Mouse (Mus musculus): ENCODE measurements around the gene Pim3. TPM values are rescaled to one million over a fixed set of nuclear protein-coding genes. Genes with fewer than 3 reads are reported as not detected.

Gene Pim3
- polyA plus RNA-seq, 1 experiment from 2014 or later, result 47.1 TPM

DNA sequence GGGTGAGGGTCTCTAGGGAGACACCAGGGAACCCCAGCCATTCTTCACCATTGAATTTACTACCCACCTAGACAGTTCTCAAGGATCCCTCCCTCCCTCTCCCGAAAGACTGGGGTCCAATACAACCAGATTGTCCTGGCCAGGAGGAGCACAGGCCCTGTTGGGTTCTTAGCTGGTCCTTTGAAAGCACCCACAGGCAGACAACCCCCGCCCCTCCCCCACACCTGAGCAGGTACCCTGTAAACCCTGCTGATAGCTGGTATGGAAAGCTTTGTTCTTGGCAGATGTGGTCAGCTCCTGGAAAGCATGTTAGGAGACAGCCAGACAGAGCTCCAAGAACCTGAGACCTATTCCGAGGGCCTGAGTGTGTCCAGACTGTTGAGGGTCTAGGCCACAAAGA, 1.2 kb upstream of the Pim3 start:
- no peaks in the 10 kb centered on the region for H3K27me3 ChIP-seq (ENCODE audit: control insufficient read depth, insufficient read depth, low read length)
- no peak overlapping the region for H3K4me2 ChIP-seq (ENCODE audit: low read length)
- no peaks in the 10 kb centered on the region for H3K9me3 ChIP-seq (ENCODE audit: control insufficient read depth, low read length)
- no peak for ATAC-seq (ENCODE audit: insufficient number of reproducible peaks, insufficient read depth, low FRiP score, low read depth)
- no peak overlapping the region for H3K27ac ChIP-seq (replicated peaks in 1 of 2; ENCODE audit: control insufficient read depth in 1 of 2, insufficient read depth in 1 of 2, low read depth in 2 of 2, low read length in 2 of 2)
- 88% methylated on average over 3 of the region's 3 CpGs for WGBS
- peaks cover 17% of the 10 kb centered on the region for H3K36me3 ChIP-seq (ENCODE audit: control insufficient read depth, insufficient read depth, low read length)
- H3K4me1 ChIP-seq (ENCODE audit: control insufficient read depth in 2 of 2, insufficient read depth in 2 of 2, low read length in 2 of 2), result peaks cover 25 to 28% of the 10 kb centered on the region in 2 experiments
- H3K9ac ChIP-seq (ENCODE audit: low read length), result no peak overlapping the region
- no peak overlapping the region for H3K4me3 ChIP-seq (ENCODE audit: control insufficient read depth in 1 of 2, insufficient read depth in 1 of 2, low read depth in 1 of 2, low read length in 2 of 2)

DNA sequence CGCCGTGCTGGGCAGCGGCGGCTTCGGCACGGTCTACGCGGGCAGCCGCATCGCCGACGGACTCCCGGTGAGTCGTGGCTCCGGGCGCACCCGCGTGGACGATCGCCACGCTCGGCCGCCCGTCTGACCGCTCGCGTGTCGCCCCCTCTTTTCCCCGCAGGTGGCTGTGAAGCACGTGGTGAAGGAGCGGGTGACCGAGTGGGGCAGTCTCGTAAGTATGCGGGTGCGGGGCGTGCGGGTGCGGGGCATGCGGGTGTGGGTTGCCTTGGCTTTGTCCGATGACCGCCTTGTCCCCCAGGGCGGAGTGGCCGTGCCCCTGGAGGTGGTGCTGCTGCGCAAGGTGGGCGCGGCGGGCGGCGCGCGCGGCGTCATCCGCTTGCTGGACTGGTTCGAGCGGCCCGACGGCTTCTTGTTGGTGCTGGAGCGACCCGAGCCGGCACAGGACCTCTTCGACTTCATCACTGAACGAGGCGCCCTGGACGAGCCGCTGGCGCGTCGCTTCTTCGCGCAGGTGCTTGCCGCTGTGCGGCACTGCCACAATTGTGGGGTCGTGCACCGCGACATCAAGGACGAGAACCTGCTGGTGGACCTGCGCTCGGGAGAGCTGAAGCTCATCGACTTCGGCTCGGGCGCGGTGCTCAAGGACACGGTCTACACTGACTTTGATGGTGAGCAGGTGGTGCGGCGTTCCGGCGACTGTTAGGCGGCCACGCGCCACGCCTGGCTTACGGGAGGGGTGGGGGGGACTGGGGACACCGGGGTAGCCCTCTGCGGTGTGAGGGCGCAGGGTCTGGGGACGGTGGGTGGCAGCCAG, 1.1 kb downstream of the Pim3 start:
- Histone ChIP-seq H3K4me3 (ENCODE audit: control insufficient read depth in 1 of 2, insufficient read depth in 1 of 2, low read depth in 1 of 2, low read length in 2 of 2) (peak overlapping the region; percentile 95 to 96), H3K4me2 (ENCODE audit: low read length) (peak overlapping the region; percentile 91), H3K4me1 (ENCODE audit: control insufficient read depth in 2 of 2, insufficient read depth in 2 of 2, low read length in 2 of 2) (peaks cover 45 to 46% of the 10 kb centered on the region in 2 experiments), H3K27me3 (ENCODE audit: control insufficient read depth, insufficient read depth, low read length) (no peaks in the 10 kb centered on the region), H3K27ac (replicated peaks in 1 of 2; ENCODE audit: control insufficient read depth in 1 of 2, insufficient read depth in 1 of 2, low read depth in 2 of 2, low read length in 2 of 2) (peak overlapping the region; percentile 60 to 94), H3K36me3 (ENCODE audit: control insufficient read depth, insufficient read depth, low read length) (peaks cover 29% of the 10 kb centered on the region), H3K9me3 (ENCODE audit: control insufficient read depth, low read length) (no peaks in the 10 kb centered on the region), H3K9ac (ENCODE audit: low read length) (peak overlapping the region; percentile 98)
- WGBS, result under 1% methylated on average over 98 of the region's 98 CpGs
- ATAC-seq (ENCODE audit: insufficient number of reproducible peaks, insufficient read depth, low FRiP score, low read depth), result no peak

DNA sequence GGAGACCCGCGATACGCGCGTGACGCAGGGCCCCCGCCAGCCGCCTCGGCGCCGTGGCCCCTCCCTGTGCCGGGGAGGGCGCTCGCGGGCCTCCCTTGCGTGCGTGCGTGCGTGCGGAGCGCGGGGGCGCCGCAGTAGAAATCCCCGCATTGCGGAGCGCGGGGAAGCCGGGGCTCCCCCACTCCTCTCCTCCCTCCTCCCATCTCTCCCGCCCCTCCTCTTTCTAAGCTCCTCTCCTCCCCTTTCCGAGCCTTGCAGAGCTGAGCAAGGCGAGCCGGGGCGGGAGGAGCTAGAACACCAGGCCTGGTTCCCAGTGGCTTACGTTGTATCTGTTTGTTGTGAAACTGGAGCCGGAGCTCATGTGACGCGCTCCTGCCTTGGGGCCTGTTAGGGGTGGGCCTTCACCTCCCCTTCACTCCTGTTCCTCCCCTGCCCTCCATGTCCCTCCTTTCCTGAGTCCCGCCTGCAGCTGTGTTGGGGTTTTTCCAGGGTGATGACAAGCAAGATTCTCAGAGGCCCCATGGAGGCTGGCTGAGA, 1.8 kb downstream of the Pim3 start:
- no peaks in the 10 kb centered on the region for H3K9me3 ChIP-seq (ENCODE audit: control insufficient read depth, low read length)
- H3K9ac ChIP-seq (ENCODE audit: low read length), result peak overlapping the region; percentile 98
- peak; percentile 78 for ATAC-seq (ENCODE audit: insufficient number of reproducible peaks, insufficient read depth, low FRiP score, low read depth)
- no peaks in the 10 kb centered on the region for H3K27me3 ChIP-seq (ENCODE audit: control insufficient read depth, insufficient read depth, low read length)
- H3K4me1 ChIP-seq (ENCODE audit: control insufficient read depth in 2 of 2, insufficient read depth in 2 of 2, low read length in 2 of 2), result peaks cover 51 to 52% of the 10 kb centered on the region in 2 experiments
- peak overlapping the region; percentile 91 for H3K4me2 ChIP-seq (ENCODE audit: low read length)
- H3K36me3 ChIP-seq (ENCODE audit: control insufficient read depth, insufficient read depth, low read length), result peaks cover 29% of the 10 kb centered on the region
- peak overlapping the region; percentile 95 to 96 for H3K4me3 ChIP-seq (ENCODE audit: control insufficient read depth in 1 of 2, insufficient read depth in 1 of 2, low read depth in 1 of 2, low read length in 2 of 2)
- WGBS, result under 1% methylated on average over 26 of the region's 39 CpGs
- H3K27ac ChIP-seq (replicated peaks in 1 of 2; ENCODE audit: control insufficient read depth in 1 of 2, insufficient read depth in 1 of 2, low read depth in 2 of 2, low read length in 2 of 2), result peak overlapping the region; percentile 74 to 94

DNA sequence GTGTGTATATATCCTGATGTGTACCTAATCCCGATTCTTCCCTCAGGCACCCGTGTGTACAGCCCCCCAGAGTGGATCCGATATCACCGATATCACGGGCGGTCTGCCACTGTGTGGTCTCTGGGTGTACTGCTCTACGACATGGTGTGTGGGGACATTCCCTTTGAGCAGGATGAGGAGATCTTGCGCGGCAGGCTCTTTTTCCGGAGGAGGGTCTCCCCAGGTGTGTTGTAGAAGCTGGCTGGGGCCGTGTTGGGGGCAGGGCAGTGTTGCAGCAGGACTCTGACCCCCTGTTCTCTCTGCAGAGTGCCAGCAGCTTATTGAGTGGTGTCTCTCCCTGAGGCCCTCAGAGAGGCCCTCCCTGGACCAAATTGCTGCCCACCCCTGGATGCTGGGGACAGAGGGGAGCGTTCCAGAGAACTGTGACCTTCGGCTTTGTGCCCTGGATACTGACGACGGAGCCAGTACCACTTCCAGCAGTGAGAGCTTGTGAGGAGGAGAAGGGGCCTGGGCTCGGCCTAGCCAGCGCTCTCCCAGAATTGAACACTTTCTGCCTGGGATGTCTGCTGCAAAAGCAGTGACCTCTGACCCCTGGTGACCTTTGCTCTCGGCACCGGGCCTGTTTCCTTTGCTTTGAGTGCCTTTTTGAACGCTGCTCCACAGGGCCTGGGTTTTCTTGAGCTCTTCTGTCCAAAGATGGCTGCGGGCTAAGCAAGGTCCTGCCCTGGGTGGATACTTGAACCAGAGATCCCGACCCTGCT, 2.5 kb downstream of the Pim3 start:
- Histone ChIP-seq H3K27ac (replicated peaks in 1 of 2; ENCODE audit: control insufficient read depth in 1 of 2, insufficient read depth in 1 of 2, low read depth in 2 of 2, low read length in 2 of 2) (peak overlapping the region; percentile 74 to 94), H3K36me3 (ENCODE audit: control insufficient read depth, insufficient read depth, low read length) (peaks cover 29% of the 10 kb centered on the region), H3K4me1 (ENCODE audit: control insufficient read depth in 2 of 2, insufficient read depth in 2 of 2, low read length in 2 of 2) (peaks cover 48 to 51% of the 10 kb centered on the region in 2 experiments), H3K9ac (ENCODE audit: low read length) (peak overlapping the region; percentile 67), H3K4me2 (ENCODE audit: low read length) (peak overlapping the region; percentile 91), H3K4me3 (ENCODE audit: control insufficient read depth in 1 of 2, insufficient read depth in 1 of 2, low read depth in 1 of 2, low read length in 2 of 2) (peak overlapping the region; percentile 95 to 96), H3K27me3 (ENCODE audit: control insufficient read depth, insufficient read depth, low read length) (no peaks in the 10 kb centered on the region), H3K9me3 (ENCODE audit: control insufficient read depth, low read length) (no peaks in the 10 kb centered on the region)
- no peak for ATAC-seq (ENCODE audit: insufficient number of reproducible peaks, insufficient read depth, low FRiP score, low read depth)
- WGBS, result 20% methylated on average over 22 of the region's 22 CpGs

DNA sequence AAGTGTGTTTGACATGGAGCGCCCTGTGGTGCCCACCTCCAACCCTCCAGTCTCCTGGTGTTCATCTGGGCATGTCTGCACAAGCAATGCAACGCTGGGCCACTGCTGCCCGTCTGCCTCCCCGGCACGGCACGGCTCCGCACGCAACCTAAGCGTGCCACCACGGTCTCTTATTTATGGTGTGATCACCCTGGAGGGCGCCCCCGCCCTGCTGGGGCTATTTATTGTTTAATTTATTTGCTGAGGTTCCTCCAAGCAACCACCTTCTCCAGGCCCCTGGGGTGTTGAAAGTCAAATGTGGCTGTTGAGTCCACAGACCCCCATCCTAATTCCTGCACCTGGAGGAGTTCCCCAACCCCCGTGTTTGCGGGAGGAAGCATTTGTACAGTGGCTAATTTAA, 3.1 kb downstream of the Pim3 start:
- H3K27me3 ChIP-seq (ENCODE audit: control insufficient read depth, insufficient read depth, low read length), result no peaks in the 10 kb centered on the region
- peak overlapping the region in 1 of 2 experiments; percentile 94; a peak in 2 of 4 replicates for H3K27ac ChIP-seq (replicated peaks in 1 of 2; ENCODE audit: control insufficient read depth in 1 of 2, insufficient read depth in 1 of 2, low read depth in 2 of 2, low read length in 2 of 2)
- peak overlapping the region; percentile 67 for H3K9ac ChIP-seq (ENCODE audit: low read length)
- H3K9me3 ChIP-seq (ENCODE audit: control insufficient read depth, low read length), result no peaks in the 10 kb centered on the region
- peaks cover 48 to 51% of the 10 kb centered on the region in 2 experiments for H3K4me1 ChIP-seq (ENCODE audit: control insufficient read depth in 2 of 2, insufficient read depth in 2 of 2, low read length in 2 of 2)
- ATAC-seq (ENCODE audit: insufficient number of reproducible peaks, insufficient read depth, low FRiP score, low read depth), result no peak
- H3K4me2 ChIP-seq (ENCODE audit: low read length), result peak overlapping the region; percentile 91
- WGBS, result 77% methylated on average over 14 of the region's 14 CpGs
- peaks cover 29% of the 10 kb centered on the region for H3K36me3 ChIP-seq (ENCODE audit: control insufficient read depth, insufficient read depth, low read length)
- H3K4me3 ChIP-seq (ENCODE audit: control insufficient read depth in 1 of 2, insufficient read depth in 1 of 2, low read depth in 1 of 2, low read length in 2 of 2), result peak overlapping the region in 1 of 2 experiments; percentile 96; a peak in 1 of 4 replicates

DNA sequence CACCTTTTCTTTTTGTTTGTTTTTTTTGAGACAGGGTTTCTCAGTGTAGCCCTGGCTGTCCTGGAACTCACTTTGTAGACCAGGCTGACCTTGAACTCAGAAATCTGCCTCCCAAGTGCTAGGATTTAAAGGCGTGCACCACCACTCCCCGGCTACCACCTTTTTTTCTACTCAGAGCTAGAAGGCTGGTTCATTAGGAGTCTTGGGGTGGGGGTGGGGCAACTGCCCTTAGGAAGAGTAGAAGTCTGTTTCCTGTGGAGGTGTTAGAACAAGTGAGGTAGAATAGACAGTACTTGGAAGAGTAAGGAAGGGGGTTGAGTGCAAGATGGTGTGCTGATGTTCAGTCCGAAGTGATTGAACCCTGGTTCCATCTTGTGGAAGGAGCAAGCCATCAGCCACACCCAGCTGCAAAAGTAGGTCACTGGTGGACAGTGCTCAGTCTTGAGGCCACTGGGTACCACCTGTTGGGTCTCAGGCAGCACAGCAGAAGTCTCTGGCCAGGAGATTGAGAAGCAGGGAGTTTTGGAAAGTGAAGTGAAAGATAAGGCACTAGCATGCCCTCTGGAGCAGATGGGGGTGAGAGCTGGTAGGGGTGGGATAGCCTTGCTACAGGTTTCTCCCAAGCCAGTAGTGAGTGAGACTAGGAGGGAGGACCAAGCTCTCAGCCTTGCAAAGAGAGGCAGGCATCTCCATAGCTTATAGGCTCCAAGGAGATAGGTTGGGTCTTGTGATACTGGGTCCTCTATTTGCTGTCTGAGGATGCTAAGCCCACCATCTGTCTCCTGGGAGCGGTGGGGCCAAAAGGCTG, 4.1 kb downstream of the Pim3 start:
- 55% methylated on average over 4 of the region's 4 CpGs for WGBS
- Histone ChIP-seq H3K9ac (ENCODE audit: low read length) (peak overlapping the region; percentile 55), H3K4me2 (ENCODE audit: low read length) (peak overlapping the region; percentile 91)

DNA sequence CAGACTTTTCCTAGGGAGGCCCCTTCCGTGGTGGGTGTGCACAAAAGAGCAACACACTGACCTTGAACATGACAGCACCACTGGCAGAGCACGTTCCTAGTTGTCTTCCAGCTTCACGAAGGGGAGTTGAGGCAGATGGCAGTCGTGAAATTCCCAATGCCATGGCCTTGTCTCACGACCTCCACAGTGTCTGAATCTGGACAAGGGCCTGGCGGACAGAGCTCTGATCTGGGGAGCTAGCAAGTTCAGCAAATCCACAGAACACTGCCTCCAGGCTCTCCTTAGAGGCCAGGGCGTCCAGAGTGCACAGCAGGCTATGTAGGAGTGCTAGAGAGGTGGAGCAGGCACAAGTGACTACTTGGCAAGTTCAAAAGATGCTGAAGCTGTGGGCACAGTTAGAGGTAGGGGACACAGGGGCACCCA, 5.0 kb downstream of the Pim3 start:
- no peaks in the 10 kb centered on the region for H3K9me3 ChIP-seq (ENCODE audit: control insufficient read depth, low read length)
- H3K4me3 ChIP-seq (ENCODE audit: control insufficient read depth in 1 of 2, insufficient read depth in 1 of 2, low read depth in 1 of 2, low read length in 2 of 2), result no peak overlapping the region
- H3K27me3 ChIP-seq (ENCODE audit: control insufficient read depth, insufficient read depth, low read length), result no peaks in the 10 kb centered on the region
- WGBS, result 15% methylated on average over 7 of the region's 7 CpGs
- H3K4me2 ChIP-seq (ENCODE audit: low read length), result peak overlapping the region; percentile 37
- H3K9ac ChIP-seq (ENCODE audit: low read length), result peak overlapping the region; percentile 55
- peak overlapping the region; percentile 74 to 94 for H3K27ac ChIP-seq (replicated peaks in 1 of 2; ENCODE audit: control insufficient read depth in 1 of 2, insufficient read depth in 1 of 2, low read depth in 2 of 2, low read length in 2 of 2)
- no peak for ATAC-seq (ENCODE audit: insufficient number of reproducible peaks, insufficient read depth, low FRiP score, low read depth)
- peaks cover 42 to 45% of the 10 kb centered on the region in 2 experiments for H3K4me1 ChIP-seq (ENCODE audit: control insufficient read depth in 2 of 2, insufficient read depth in 2 of 2, low read length in 2 of 2)
- peaks cover 29% of the 10 kb centered on the region for H3K36me3 ChIP-seq (ENCODE audit: control insufficient read depth, insufficient read depth, low read length)

More for the DNA sequence above, 4.1 kb downstream of the Pim3 start:
- Histone ChIP-seq H3K27ac (replicated peaks in 1 of 2; ENCODE audit: control insufficient read depth in 1 of 2, insufficient read depth in 1 of 2, low read depth in 2 of 2, low read length in 2 of 2) (peak overlapping the region; percentile 74 to 94), H3K36me3 (ENCODE audit: control insufficient read depth, insufficient read depth, low read length) (peaks cover 29% of the 10 kb centered on the region), H3K9me3 (ENCODE audit: control insufficient read depth, low read length) (no peaks in the 10 kb centered on the region), H3K4me1 (ENCODE audit: control insufficient read depth in 2 of 2, insufficient read depth in 2 of 2, low read length in 2 of 2) (peaks cover 47 to 51% of the 10 kb centered on the region in 2 experiments), H3K27me3 (ENCODE audit: control insufficient read depth, insufficient read depth, low read length) (no peaks in the 10 kb centered on the region), H3K4me3 (ENCODE audit: control insufficient read depth in 1 of 2, insufficient read depth in 1 of 2, low read depth in 1 of 2, low read length in 2 of 2) (no peak overlapping the region)
- no peak for ATAC-seq (ENCODE audit: insufficient number of reproducible peaks, insufficient read depth, low FRiP score, low read depth)

Measured in heart, embryonic 14.5 days (tissue).